Mouse (Mus musculus) adrenal gland, adult 2 months (tissue): ENCODE results near the gene Gpr15. TPM values are rescaled to one million over a fixed set of nuclear protein-coding genes. Genes with fewer than 3 reads are reported as not detected.

Experiments used
- DNase-seq: peaks from one replicate; pipeline ENCODE4 v3.0.0; 2021
- long read RNA-seq: library from polyadenylated mRNA; stranded (forward); transcript quantifications from one replicate; pipeline ENCODE4 v2.0.0, GENCODE M21; 2021
- polyA plus RNA-seq: library from polyadenylated mRNA; depleted of rRNA; stranded (reverse); fragments of >200 nt; gene quantifications from 2 replicates; pipeline ENCODE4 v1.2.3, GENCODE M21; 2012; rRNA removed
- total RNA-seq, 2 experiments: library from RNA; stranded (reverse); gene quantifications; 2 replicates each; pipeline ENCODE4 v1.2.3; 2021

Gpr15 gene
- not detected for total RNA-seq
- polyA plus RNA-seq, result not detected in 2 replicates
- long read RNA-seq, result 0 reads

- DNase-seq, result no peak
Measured at GRCm38 (mm10) chr16:58718666-58719120, at the start of gene Gpr15. Gene Gpr15 (minus strand): TSS chr16:58719070.

GRCm38 (mm10) chr16:58763076-58763475 lies 44.2 kb upstream of the Gpr15 start, which contains the start of gene Olfr172:
Gene Olfr172 (minus strand): TSS chr16:58763176.
- no peak for DNase-seq

GRCm38 (mm10) chr16:58756191-58756590 lies 37.3 kb upstream of the Gpr15 start:
- no peak for DNase-seq

- DNase-seq, result no peak
Measured at GRCm38 (mm10) chr16:58751314-58751713, 32.4 kb upstream of the Gpr15 start.

- DNase-seq, result no peak
Measured at GRCm38 (mm10) chr16:58746715-58747114, 27.8 kb upstream of the Gpr15 start.

- no peak for DNase-seq
Measured at GRCm38 (mm10) chr16:58740751-58741150, 21.9 kb upstream of the Gpr15 start.

GRCm38 (mm10) chr16:58738800-58739199 lies 19.9 kb upstream of the Gpr15 start:
- DNase-seq, result no peak

- no peak for DNase-seq
Measured at GRCm38 (mm10) chr16:58738205-58738604, 19.3 kb upstream of the Gpr15 start.

- no peak for DNase-seq
Measured at GRCm38 (mm10) chr16:58728176-58728671, 9.4 kb upstream of the Gpr15 start.

- DNase-seq, result peak; percentile 98
Measured at GRCm38 (mm10) chr16:58727477-58728131, 8.7 kb upstream of the Gpr15 start, which contains the start of gene Cldnd1. Gene Cldnd1 (plus strand): TSS chr16:58727910.

- no peak for DNase-seq
Measured at GRCm38 (mm10) chr16:58726680-58727476, 8.0 kb upstream of the Gpr15 start.

GRCm38 (mm10) chr16:58722292-58722691 lies 3.4 kb upstream of the Gpr15 start:
- no peak for DNase-seq

- DNase-seq, result no peak
Measured at GRCm38 (mm10) chr16:58715018-58715417, 3.9 kb downstream of the Gpr15 start.

GRCm38 (mm10) chr16:58713128-58713527 lies 5.7 kb downstream of the Gpr15 start:
- no peak for DNase-seq

GRCm38 (mm10) chr16:58712221-58712620 lies 6.6 kb downstream of the Gpr15 start:
- no peak for DNase-seq

GRCm38 (mm10) chr16:58709536-58709935 lies 9.3 kb downstream of the Gpr15 start:
- no peak for DNase-seq

- no peak for DNase-seq
Measured at GRCm38 (mm10) chr16:58708601-58709475, 10.0 kb downstream of the Gpr15 start.

GRCm38 (mm10) chr16:58707276-58707905 lies 11.5 kb downstream of the Gpr15 start:
- no peak for DNase-seq

GRCm38 (mm10) chr16:58704999-58705398 lies 13.9 kb downstream of the Gpr15 start:
- DNase-seq, result no peak

GRCm38 (mm10) chr16:58703382-58704124 lies 15.3 kb downstream of the Gpr15 start:
- peak; percentile 11 for DNase-seq
